Mouse (Mus musculus) forebrain, embryonic 15.5 days (tissue): Measurements from ENCODE around the gene Hmgn3. TPM values are rescaled to one million over a fixed set of nuclear protein-coding genes. Genes with fewer than 3 reads are reported as not detected.
"Not testable (repeated sequence)": the region's sequence is repeated elsewhere in the genome, so short reads cannot be mapped to it uniquely, and the experiment has no call there.

Experiments
- ATAC-seq: fragments of 200-750 bp; cut with Nextera tagmentation; replicated peaks from 2 replicates; pipeline ENCODE4 v1.8.0; 2017; ENCODE audit warnings: mild to moderate bottlenecking, moderate TSS enrichment, moderate library complexity
- H3K27ac ChIP-seq: fragments of 300-500 bp; sonication (generic); replicated peaks from 2 replicates; pipeline ENCODE4 v1.5.1; 2015; ENCODE audit warnings: mild to moderate bottlenecking, inconsistent platforms
- H3K27me3 ChIP-seq: fragments of 300-500 bp; sonication (generic); 2 replicates; pipeline ENCODE4 v1.6.1; 2015; ENCODE audit warnings: inconsistent platforms
- H3K36me3 ChIP-seq: fragments of 300-500 bp; sonication (generic); 2 replicates; pipeline ENCODE4 v1.6.1; 2015; ENCODE audit warnings: mild to moderate bottlenecking, inconsistent platforms
- H3K4me1 ChIP-seq: fragments of 300-500 bp; sonication (generic); 2 replicates; pipeline ENCODE4 v1.6.1; 2015; ENCODE audit warnings: inconsistent platforms
- H3K4me2 ChIP-seq: fragments of 300-500 bp; sonication (generic); replicated peaks from 2 replicates; pipeline ENCODE4 v1.6.1; 2015; ENCODE audit warnings: mild to moderate bottlenecking, inconsistent platforms
- H3K4me3 ChIP-seq: fragments of 300-500 bp; sonication (generic); 2 replicates; pipeline ENCODE4 v1.5.1; 2015; ENCODE audit warnings: mild to moderate bottlenecking, inconsistent platforms
- H3K9ac ChIP-seq: fragments of 300-500 bp; sonication (generic); replicated peaks from 2 replicates; pipeline ENCODE4 v1.6.1; 2015; ENCODE audit warnings: mild to moderate bottlenecking, inconsistent platforms
- H3K9me3 ChIP-seq: fragments of 300-500 bp; sonication (generic); 2 replicates; pipeline ENCODE4 v1.6.1; 2016; ENCODE audit warnings: inconsistent platforms
- WGBS: fragments of 180-500 bp; shearing (Covaris S2); methylation state at CpG from one replicate; pipeline ENCODE4 v1.1.7; 2015; ENCODE audit warnings: mixed read lengths; 5-methylcytosine and 5-hydroxymethylcytosine counted together
- polyA plus RNA-seq: library from polyadenylated mRNA; unstranded; fragments of >200 nt; fragmentation: Nextera tagmentation; extraction: Ambion mirVana; gene quantifications from 2 replicates; pipeline ENCODE4 v1.2.1, GENCODE M21; 2015

Hmgn3 gene
- 175 and 195 TPM in 2 replicates for polyA plus RNA-seq

DNA sequence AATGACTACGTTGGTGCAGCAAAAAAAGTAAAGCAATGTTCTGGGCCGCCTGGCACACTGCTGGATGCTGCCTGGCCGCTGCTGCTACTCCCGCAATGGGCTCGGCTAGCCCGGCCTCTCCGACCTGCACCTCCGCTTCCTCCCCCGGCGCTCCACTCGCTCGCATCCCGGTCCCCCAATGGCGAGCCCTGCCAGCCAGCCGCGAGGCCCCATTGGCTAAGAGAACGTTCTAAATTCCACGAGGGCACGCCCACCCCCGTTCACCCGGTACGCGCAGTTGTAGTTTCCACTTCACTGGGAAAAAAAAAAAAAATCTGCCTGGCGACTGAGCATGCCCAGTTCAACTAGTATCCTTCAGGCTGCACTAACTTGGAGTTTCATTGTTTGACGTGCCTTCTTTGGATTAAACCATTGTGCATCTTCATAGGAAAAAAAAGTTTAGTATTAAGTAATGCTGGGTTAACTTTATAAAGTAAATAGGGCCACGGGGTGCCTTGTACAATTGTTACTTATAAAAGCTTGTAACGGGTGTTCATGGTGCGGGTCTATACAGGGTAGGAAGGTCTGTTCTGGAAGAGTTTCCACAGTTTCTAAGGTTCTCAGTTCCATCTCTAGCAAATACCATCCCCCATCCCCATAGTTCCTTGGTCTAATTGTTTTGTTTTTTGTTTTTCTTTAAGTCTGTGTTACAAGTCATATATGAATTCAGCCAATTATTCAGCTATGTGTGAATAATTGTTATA, at the start of gene Hmgn3:
TSS of gene Hmgn3 (minus strand) at position 240 of the 743 bp plus-strand sequence.
- Histone ChIP-seq H3K4me1 (peaks cover 15% of the 10 kb centered on the region), H3K27me3 (no peaks in the 10 kb centered on the region), H3K9me3 (no peaks in the 10 kb centered on the region), H3K9ac (peak within 1 kb of the TSS; percentile 73), H3K36me3 (no peaks in the 10 kb centered on the region), H3K4me2 (peak within 1 kb of the TSS; percentile 99), H3K4me3 (peak within 1 kb of the TSS; percentile 75), H3K27ac (peak within 1 kb of the TSS; percentile 76)
- peak; percentile 99 for ATAC-seq
- WGBS: 6% methylated on average over 28 of the region's 28 CpGs

DNA sequence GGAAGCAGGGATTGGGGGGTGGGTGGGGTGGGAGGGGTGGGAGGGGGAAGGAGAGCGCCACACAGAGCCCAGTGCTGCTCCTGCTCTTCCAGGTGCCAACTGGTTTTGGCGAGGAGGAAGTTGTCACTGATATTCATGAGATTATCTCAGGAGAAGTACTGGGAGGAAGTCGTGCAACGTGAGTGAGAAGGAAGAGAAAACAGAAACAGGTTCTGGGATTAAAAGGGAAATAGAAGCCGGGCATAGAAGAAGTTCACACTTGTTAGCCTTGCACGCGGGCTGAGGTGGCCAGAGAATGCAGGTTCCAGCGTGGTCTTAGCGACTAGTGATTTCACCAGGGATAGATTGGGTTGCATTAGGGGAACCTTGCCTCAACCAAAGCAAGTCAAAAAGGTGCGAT, 49.3 kb upstream of the Hmgn3 start:
- no peak overlapping the region for H3K27ac ChIP-seq
- H3K4me1 ChIP-seq: peaks cover 8% of the 10 kb centered on the region
- no peak overlapping the region for H3K4me2 ChIP-seq
- no peak overlapping the region for H3K4me3 ChIP-seq
- H3K9me3 ChIP-seq: no peaks in the 10 kb centered on the region
- WGBS: 74% methylated on average over 10 of the region's 10 CpGs
- ATAC-seq: 0 out of 2 replicates have a peak, but pooled peaks have one; percentile 17
- no peaks in the 10 kb centered on the region for H3K36me3 ChIP-seq
- H3K9ac ChIP-seq: no peak overlapping the region
- no peaks in the 10 kb centered on the region for H3K27me3 ChIP-seq

DNA sequence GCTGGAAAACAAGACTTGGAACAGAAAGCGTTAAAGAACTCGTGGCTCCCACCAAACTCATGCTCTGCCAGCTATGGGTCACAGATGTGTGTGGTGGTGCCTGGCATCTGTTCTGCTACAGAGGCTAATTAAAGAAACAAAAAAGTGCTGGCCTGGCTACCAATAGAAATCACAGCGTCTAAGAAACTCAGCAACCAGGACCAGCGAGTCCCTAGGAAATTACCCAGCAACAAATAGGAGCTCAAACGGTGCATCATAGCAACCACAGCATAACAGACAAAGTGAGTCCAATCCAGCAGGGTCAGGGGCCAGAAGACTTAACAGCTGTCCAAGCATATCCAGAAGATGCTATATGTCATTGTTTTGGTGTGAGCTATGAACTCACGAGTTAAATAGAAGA, 48.5 kb upstream of the Hmgn3 start:
- no peak overlapping the region for H3K4me3 ChIP-seq
- H3K9ac ChIP-seq: no peak overlapping the region
- 35% methylated on average over 6 of the region's 6 CpGs for WGBS
- peaks cover 8% of the 10 kb centered on the region for H3K4me1 ChIP-seq
- H3K27ac ChIP-seq: no peak overlapping the region
- H3K36me3 ChIP-seq: no peaks in the 10 kb centered on the region
- H3K4me2 ChIP-seq: no peak overlapping the region
- H3K27me3 ChIP-seq: no peaks in the 10 kb centered on the region
- ATAC-seq: peak; percentile 57
- no peaks in the 10 kb centered on the region for H3K9me3 ChIP-seq

DNA sequence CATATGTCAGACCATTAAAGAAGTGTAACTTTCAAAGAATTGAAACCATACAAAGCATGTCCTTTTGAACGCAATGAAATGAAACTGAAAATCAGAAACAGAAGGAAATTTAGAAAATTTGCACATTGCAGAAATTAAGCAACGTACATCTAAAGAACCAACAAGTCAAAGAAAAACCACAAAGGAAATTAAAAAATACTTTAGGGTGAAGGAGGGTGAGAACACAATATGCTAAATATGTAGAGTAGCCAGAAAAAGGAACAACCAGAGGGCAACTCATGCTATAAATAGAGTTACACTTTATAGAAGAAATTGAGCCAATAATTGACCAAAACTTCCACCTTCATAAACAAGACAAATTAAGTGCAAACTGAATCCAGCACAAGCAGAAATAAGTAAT, 41.3 kb upstream of the Hmgn3 start:
- WGBS: 84% methylated on average over 2 of the region's 2 CpGs
- no peaks in the 10 kb centered on the region for H3K4me1 ChIP-seq
- no peaks in the 10 kb centered on the region for H3K9me3 ChIP-seq
- ATAC-seq: no peak
- no peak overlapping the region for H3K27ac ChIP-seq
- no peak overlapping the region for H3K9ac ChIP-seq
- no peaks in the 10 kb centered on the region for H3K27me3 ChIP-seq
- H3K4me2 ChIP-seq: no peak overlapping the region
- H3K36me3 ChIP-seq: no peaks in the 10 kb centered on the region
- no peak overlapping the region for H3K4me3 ChIP-seq

DNA sequence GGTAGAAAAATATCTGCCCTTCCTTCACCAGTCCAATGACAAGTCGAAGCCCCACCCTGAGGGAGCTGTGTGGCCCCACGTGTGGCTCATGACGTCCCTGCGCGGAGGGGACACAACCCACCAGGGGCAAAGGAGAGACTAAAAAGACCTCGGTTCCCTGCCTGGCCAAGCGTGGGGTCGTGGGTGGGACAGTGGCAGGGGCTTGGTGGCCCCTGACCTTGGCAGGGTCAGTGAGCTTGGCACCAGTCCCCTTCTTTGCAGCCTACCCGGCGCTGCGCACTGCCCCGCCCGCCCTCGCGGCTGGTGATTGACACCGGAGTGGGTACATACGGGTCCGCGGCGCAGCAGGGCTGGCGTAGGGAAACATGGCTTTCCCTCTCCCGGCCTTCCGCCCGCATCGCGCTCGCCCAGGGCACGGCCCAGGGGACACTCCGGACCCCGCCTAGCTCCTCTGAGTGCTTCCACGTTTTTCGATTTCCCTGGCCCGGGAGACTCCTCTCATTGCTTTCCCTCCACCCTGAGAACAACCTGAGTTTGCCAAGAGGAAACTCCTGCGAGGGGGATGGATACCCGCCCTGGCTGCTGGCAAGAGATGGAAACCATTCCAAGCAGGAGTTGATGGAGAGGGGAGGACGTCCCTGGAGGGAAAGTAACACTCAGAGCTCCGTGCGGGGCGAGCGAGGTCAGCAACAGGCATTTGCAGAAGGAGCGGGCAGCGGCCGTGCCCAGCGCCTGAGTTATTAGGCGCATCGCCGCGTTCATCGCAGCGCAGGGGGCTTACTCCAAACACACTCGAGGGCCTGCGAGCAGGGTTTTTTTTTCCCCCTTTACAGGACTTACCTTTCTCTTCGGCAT, 667 bp downstream of the Hmgn3 start:
- Histone ChIP-seq H3K4me1 (peaks cover 15% of the 10 kb centered on the region), H3K9me3 (no peaks in the 10 kb centered on the region), H3K4me2 (peak overlapping the region; percentile 99), H3K27me3 (no peaks in the 10 kb centered on the region), H3K4me3 (peak overlapping the region; percentile 75), H3K9ac (peak overlapping the region; percentile 73), H3K27ac (peak overlapping the region; percentile 76), H3K36me3 (no peaks in the 10 kb centered on the region; the same call in 1 of the 2 replicates)
- peak; percentile 86 for ATAC-seq
- 2% methylated on average over 53 of the region's 53 CpGs for WGBS

DNA sequence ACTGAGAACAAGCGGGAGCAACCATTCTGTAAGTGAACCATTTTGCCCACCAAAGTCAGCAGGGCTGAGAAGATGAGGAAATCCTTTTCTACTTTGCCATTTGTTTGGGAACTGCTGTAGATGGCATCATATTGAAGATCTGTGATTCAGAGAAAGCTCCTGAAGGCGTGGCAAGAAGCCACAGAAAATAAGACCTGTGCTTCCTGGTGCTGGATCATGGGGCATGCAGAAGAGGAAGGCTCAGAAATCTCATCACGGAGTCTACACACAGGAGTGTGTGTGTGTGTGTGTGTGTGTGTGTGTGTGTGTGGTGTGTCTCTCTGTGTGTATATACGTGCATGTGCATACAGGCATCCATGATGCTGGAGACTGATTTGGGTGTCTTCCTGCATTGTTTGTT, 16.7 kb downstream of the Hmgn3 start:
- 93% methylated on average over 4 of the region's 4 CpGs for WGBS

DNA sequence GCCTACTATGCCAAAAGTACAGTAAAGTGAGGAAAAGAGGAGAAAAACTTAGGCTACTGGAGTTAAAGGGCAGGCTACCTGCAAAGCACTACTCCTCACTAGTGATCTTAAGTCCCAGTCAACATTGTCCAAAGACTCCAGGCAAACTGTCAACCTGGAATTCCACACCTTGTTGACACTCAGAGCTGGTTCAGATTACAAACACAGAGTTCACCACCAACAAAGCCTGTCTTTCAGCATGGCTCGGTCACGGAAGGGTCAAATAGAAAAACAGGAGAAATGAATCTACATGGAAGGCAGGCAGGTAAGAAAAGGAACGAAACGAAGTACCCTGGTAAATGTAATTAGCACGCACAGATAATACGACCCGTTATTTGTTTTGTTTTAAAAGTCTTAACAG, 18.6 kb downstream of the Hmgn3 start:
- Histone ChIP-seq H3K27ac (no peak overlapping the region), H3K36me3 (no peaks in the 10 kb centered on the region), H3K9ac (no peak overlapping the region), H3K9me3 (no peaks in the 10 kb centered on the region), H3K4me3 (no peak overlapping the region), H3K4me1 (0 out of 2 replicates have a peak, but pooled peaks cover 3% of the 10 kb centered on the region), H3K27me3 (no peaks in the 10 kb centered on the region), H3K4me2 (no peak overlapping the region)
- WGBS: 45% methylated on average over 7 of the region's 7 CpGs
- ATAC-seq: 0 out of 2 replicates have a peak, but pooled peaks have one; percentile 16

More for the DNA sequence above, 16.7 kb downstream of the Hmgn3 start:
- no peak overlapping the region for H3K4me2 ChIP-seq
- H3K4me3 ChIP-seq: no peak overlapping the region
- no peak overlapping the region for H3K27ac ChIP-seq
- no peaks in the 10 kb centered on the region for H3K9me3 ChIP-seq
- 0 out of 2 replicates have a peak, but pooled peaks cover 3% of the 10 kb centered on the region for H3K4me1 ChIP-seq
- H3K36me3 ChIP-seq: no peaks in the 10 kb centered on the region
- ATAC-seq: no peak
- no peaks in the 10 kb centered on the region for H3K27me3 ChIP-seq
- H3K9ac ChIP-seq: no peak overlapping the region

DNA sequence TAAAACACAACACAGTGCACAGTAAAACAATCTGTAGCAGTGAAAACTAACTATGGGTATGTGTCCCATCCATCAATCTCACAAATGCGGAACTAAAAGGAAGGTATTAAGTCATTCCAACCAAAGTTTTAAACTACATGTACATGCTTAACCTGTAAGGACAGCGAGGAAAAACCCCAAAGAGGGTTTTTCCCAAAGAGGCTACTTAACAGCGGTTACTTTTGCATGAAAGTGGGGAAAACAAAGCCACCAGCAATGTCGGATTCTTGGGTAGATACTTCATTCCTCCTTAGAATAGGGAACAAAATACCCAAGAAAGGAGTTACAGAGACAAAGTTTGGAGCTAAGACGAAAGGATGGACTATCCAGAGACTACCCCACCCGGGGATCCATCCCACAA, 20.0 kb downstream of the Hmgn3 start:
- H3K36me3 ChIP-seq, H3K9me3 ChIP-seq, H3K4me3 ChIP-seq, ATAC-seq, H3K4me2 ChIP-seq, H3K27ac ChIP-seq, H3K4me1 ChIP-seq, H3K27me3 ChIP-seq, H3K9ac ChIP-seq: not testable (repeated sequence)
- 84% methylated on average over 6 of the region's 6 CpGs for WGBS

DNA sequence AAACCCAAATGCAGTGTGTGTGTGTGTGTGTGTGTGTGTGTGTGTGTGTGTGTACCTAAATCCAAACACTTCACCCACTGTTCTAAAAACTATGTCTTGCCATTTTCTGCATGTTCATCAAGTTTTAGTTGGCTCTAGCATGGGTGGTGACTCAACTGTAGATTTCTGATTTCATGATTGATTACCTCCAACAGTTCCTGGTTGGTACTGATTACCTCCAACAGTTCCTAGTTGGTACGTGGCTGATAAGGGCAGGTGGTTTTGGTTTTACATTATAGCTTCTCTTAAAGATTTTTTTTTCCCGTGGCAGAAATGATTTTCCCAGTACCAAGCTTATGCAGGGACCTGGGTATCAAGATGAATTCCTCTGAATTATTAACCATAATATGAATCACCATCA, 27.3 kb downstream of the Hmgn3 start:
- Histone ChIP-seq H3K36me3 (no peaks in the 10 kb centered on the region; the same call in 1 of the 2 replicates), H3K9ac (no peak overlapping the region), H3K4me3 (no peak overlapping the region), H3K9me3 (no peaks in the 10 kb centered on the region), H3K27ac (no peak overlapping the region), H3K4me2 (no peak overlapping the region), H3K4me1 (no peaks in the 10 kb centered on the region), H3K27me3 (no peaks in the 10 kb centered on the region)
- WGBS: 88% methylated on average over 2 of the region's 2 CpGs
- no peak for ATAC-seq

DNA sequence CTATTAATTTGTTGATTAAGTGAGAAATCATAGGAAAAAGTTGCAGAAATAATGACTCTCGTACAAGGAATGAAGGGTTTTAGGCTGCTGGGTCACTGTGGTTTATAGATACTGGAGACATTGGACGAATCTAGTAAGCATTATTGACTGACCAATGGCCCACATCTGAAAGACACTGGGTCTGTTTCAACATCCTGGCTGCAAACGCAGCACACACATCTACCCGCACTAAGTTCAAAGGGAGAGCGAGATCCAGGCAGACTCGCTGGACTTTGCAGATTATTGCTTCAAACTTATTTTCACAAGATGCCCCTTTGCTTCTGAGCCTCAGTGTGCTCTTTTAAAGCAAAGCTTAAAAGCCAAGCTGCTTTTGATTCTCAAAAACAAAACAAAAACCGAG, 29.0 kb downstream of the Hmgn3 start:
- no peaks in the 10 kb centered on the region for H3K27me3 ChIP-seq
- no peak overlapping the region for H3K4me2 ChIP-seq
- no peak overlapping the region for H3K27ac ChIP-seq
- no peak overlapping the region for H3K9ac ChIP-seq
- WGBS: 88% methylated on average over 7 of the region's 7 CpGs
- H3K4me1 ChIP-seq: no peaks in the 10 kb centered on the region
- H3K4me3 ChIP-seq: no peak overlapping the region
- no peaks in the 10 kb centered on the region; the same call in 1 of the 2 replicates for H3K36me3 ChIP-seq
- H3K9me3 ChIP-seq: no peaks in the 10 kb centered on the region
- no peak for ATAC-seq

DNA sequence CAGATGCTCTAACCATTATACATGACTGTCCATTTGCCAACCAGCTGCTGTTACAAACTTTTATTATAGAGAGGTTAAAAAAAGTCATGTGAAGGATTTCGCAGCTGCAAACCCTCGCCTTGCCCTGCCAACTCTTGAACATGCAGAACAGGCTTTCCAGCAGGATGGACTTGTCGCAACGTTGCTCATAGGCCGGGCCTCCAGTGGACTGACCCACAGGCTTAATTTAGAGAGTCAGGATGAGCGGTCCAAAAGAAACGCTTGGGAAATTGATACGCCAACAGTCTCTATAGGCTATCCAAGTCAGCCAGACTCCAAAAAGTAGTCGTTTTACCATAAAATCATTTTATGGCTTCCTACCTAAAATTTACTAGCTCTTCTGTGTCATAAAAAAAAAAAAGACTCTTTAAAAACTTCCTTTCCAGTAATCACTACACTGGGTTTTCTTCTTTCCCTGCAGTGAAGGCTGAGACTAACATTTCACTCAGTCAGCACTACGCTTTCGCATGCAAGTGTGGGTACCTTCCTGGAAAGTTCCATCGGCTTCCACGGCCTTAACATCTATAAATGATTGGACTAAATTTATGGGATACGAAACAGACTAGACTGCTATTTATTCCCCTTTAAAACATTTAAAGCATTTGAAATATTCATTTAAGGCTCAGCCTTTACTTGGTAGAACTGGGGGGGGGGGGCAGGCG, 29.6 kb downstream of the Hmgn3 start:
- no peak overlapping the region for H3K4me3 ChIP-seq
- H3K9ac ChIP-seq: no peak overlapping the region
- WGBS: 96% methylated on average over 15 of the region's 15 CpGs
- H3K36me3 ChIP-seq: no peaks in the 10 kb centered on the region; the same call in 1 of the 2 replicates
- no peaks in the 10 kb centered on the region for H3K9me3 ChIP-seq
- H3K27ac ChIP-seq: no peak overlapping the region
- H3K27me3 ChIP-seq: no peaks in the 10 kb centered on the region
- no peak overlapping the region for H3K4me2 ChIP-seq
- no peak for ATAC-seq
- H3K4me1 ChIP-seq: no peaks in the 10 kb centered on the region

DNA sequence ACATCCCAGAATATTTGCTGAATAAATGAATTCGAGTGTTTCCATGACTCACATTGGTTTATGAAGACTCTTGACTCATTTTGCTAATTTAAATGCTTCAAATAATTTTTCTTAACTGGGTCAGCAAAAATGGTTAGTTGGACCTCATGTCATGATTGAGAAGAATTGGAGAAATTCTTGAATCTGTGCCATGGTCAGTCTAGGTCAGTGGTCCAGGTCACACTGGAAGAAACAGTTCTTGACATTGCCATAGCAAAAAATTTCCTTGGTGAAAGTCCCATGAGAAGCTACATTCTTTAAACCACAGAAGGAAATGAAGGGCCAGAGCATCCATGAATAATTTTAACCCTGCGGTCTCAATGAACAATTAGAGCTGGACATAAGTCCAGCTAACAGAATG, 30.8 kb downstream of the Hmgn3 start:
- H3K4me1 ChIP-seq: no peaks in the 10 kb centered on the region
- H3K9ac ChIP-seq: no peak overlapping the region
- no peak overlapping the region for H3K27ac ChIP-seq
- WGBS: 93% methylated on average over 2 of the region's 2 CpGs
- no peak overlapping the region for H3K4me3 ChIP-seq
- H3K4me2 ChIP-seq: no peak overlapping the region
- H3K27me3 ChIP-seq: no peaks in the 10 kb centered on the region
- no peaks in the 10 kb centered on the region for H3K9me3 ChIP-seq
- H3K36me3 ChIP-seq: peaks cover 3% of the 10 kb centered on the region; the same call in 1 of the 2 replicates
- ATAC-seq: no peak
